Mouse (Mus musculus) embryonic facial prominence, embryonic 15.5 days (tissue): ENCODE results near the gene Srgap2. TPM values are rescaled to one million over a fixed set of nuclear protein-coding genes. Genes with fewer than 3 reads are reported as not detected.
A peak's percentile ranks its signal among the peaks of the same experiment; 100 is the strongest.

Experiments used
- ATAC-seq: fragments of 200-750 bp; cut with Nextera tagmentation; 2 replicates; pipeline ENCODE4 v1.8.0; 2017; ENCODE audit warnings: low read depth, moderate TSS enrichment; ENCODE audit not compliant: insufficient number of reproducible peaks, low FRiP score, low TSS enrichment
- H3K27ac ChIP-seq: fragments of 300-500 bp; sonication (generic); replicated peaks from 2 replicates; pipeline ENCODE4 v1.5.1; 2015; ENCODE audit warnings: mild to moderate bottlenecking, inconsistent platforms
- H3K27me3 ChIP-seq: fragments of 300-500 bp; sonication (generic); 2 replicates; pipeline ENCODE4 v1.6.1; 2015; ENCODE audit warnings: inconsistent platforms
- H3K36me3 ChIP-seq: fragments of 300-500 bp; sonication (generic); 2 replicates; pipeline ENCODE4 v1.6.1; 2015; ENCODE audit warnings: mild to moderate bottlenecking, inconsistent platforms
- H3K4me1 ChIP-seq: fragments of 300-500 bp; sonication (generic); 2 replicates; pipeline ENCODE4 v1.6.1; 2015; ENCODE audit warnings: inconsistent platforms
- H3K4me2 ChIP-seq: fragments of 300-500 bp; sonication (generic); replicated peaks from 2 replicates; pipeline ENCODE4 v1.6.1; 2015; ENCODE audit warnings: mild to moderate bottlenecking, inconsistent platforms
- H3K4me3 ChIP-seq: fragments of 300-500 bp; sonication (generic); replicated peaks from 2 replicates; pipeline ENCODE4 v1.5.1; 2015; ENCODE audit warnings: mild to moderate bottlenecking, inconsistent platforms
- H3K9ac ChIP-seq: fragments of 300-500 bp; sonication (generic); 2 replicates; pipeline ENCODE4 v1.6.1; 2015; ENCODE audit warnings: inconsistent platforms
- H3K9me3 ChIP-seq: fragments of 300-500 bp; sonication (generic); replicated peaks from 2 replicates; pipeline ENCODE4 v1.6.1; 2016; ENCODE audit warnings: inconsistent platforms
- WGBS: fragments of 180-500 bp; shearing (Covaris S2); methylation state at CpG from one replicate; pipeline ENCODE4 v1.1.7; 2015; 5-methylcytosine and 5-hydroxymethylcytosine counted together
- polyA plus RNA-seq: library from polyadenylated mRNA; unstranded; fragments of >200 nt; fragmentation: Nextera tagmentation; extraction: Ambion mirVana; gene quantifications from 2 replicates; pipeline ENCODE4 v1.2.1, GENCODE M21; 2015

Gene Srgap2
- polyA plus RNA-seq, 1 experiment from 2014 or later: 18.0 TPM

GRCm38 (mm10) chr1:131298171-131298570, 229.0 kb downstream of the Srgap2 start:
- Histone ChIP-seq H3K36me3 (peaks cover 58% of the 10 kb centered on the region), H3K4me2 (no peak overlapping the region), H3K27ac (no peak overlapping the region), H3K9me3 (no peaks in the 10 kb centered on the region), H3K9ac (no peak overlapping the region), H3K4me3 (no peak overlapping the region), H3K4me1 (no peaks in the 10 kb centered on the region), H3K27me3 (no peaks in the 10 kb centered on the region)
- no peak for ATAC-seq
- whole genome bisulfite sequencing: 92% methylated on average over 9 of the region's 9 CpGs

GRCm38 (mm10) chr1:131296726-131297125, 230.4 kb downstream of the Srgap2 start:
- Histone ChIP-seq H3K4me2 (no peak overlapping the region), H3K27ac (no peak overlapping the region), H3K9me3 (no peaks in the 10 kb centered on the region), H3K36me3 (peaks cover 70% of the 10 kb centered on the region), H3K4me3 (no peak overlapping the region), H3K27me3 (no peaks in the 10 kb centered on the region), H3K9ac (no peak overlapping the region), H3K4me1 (no peaks in the 10 kb centered on the region)
- ATAC-seq: no peak
- 90% methylated on average over 7 of the region's 7 CpGs for WGBS

GRCm38 (mm10) chr1:131295200-131295599, 232.0 kb downstream of the Srgap2 start:
- Histone ChIP-seq H3K9ac (no peak overlapping the region), H3K36me3 (peaks cover 61% of the 10 kb centered on the region), H3K4me3 (no peak overlapping the region), H3K4me1 (no peaks in the 10 kb centered on the region), H3K9me3 (no peaks in the 10 kb centered on the region), H3K27ac (no peak overlapping the region), H3K4me2 (no peak overlapping the region), H3K27me3 (no peaks in the 10 kb centered on the region)
- WGBS: 76% methylated on average over 8 of the region's 8 CpGs
- ATAC-seq: no peak

- H3K27ac ChIP-seq: 0 out of 2 replicates have a peak overlapping the region, but pooled peaks have one; percentile 2
- H3K4me1 ChIP-seq: no peaks in the 10 kb centered on the region
- 0 out of 2 replicates have a peak, but pooled peaks have one; percentile 21 for ATAC-seq
- 64% methylated on average over 2 of the region's 2 CpGs for WGBS
- H3K4me2 ChIP-seq: no peak overlapping the region
- no peaks in the 10 kb centered on the region for H3K27me3 ChIP-seq
- no peak overlapping the region for H3K9ac ChIP-seq
- no peaks in the 10 kb centered on the region for H3K9me3 ChIP-seq
- H3K36me3 ChIP-seq: peaks cover 54% of the 10 kb centered on the region
- H3K4me3 ChIP-seq: no peak overlapping the region
These were observed 233.3 kb downstream of the Srgap2 start for GRCm38 (mm10) chr1:131293922-131294250.

- Histone ChIP-seq H3K9me3 (no peaks in the 10 kb centered on the region), H3K27ac (0 out of 2 replicates have a peak overlapping the region, but pooled peaks have one; percentile 2), H3K27me3 (no peaks in the 10 kb centered on the region), H3K4me3 (no peak overlapping the region), H3K4me2 (no peak overlapping the region), H3K4me1 (no peaks in the 10 kb centered on the region), H3K36me3 (peaks cover 56% of the 10 kb centered on the region), H3K9ac (no peak overlapping the region)
- 80% methylated on average over 4 of the region's 4 CpGs for WGBS
- no peak for ATAC-seq
These were observed 233.8 kb downstream of the Srgap2 start for GRCm38 (mm10) chr1:131293221-131293921.

GRCm38 (mm10) chr1:131290648-131291047, 236.5 kb downstream of the Srgap2 start:
- H3K27ac ChIP-seq: no peak overlapping the region
- no peak overlapping the region for H3K4me2 ChIP-seq
- ATAC-seq: no peak
- WGBS: 25% methylated on average over 2 of the region's 2 CpGs
- no peak overlapping the region for H3K4me3 ChIP-seq
- H3K4me1 ChIP-seq: no peaks in the 10 kb centered on the region
- no peaks in the 10 kb centered on the region for H3K9me3 ChIP-seq
- H3K36me3 ChIP-seq: peaks cover 31% of the 10 kb centered on the region
- no peaks in the 10 kb centered on the region for H3K27me3 ChIP-seq
- no peak overlapping the region for H3K9ac ChIP-seq

- no peaks in the 10 kb centered on the region for H3K27me3 ChIP-seq
- no peak overlapping the region for H3K27ac ChIP-seq
- no peaks in the 10 kb centered on the region for H3K9me3 ChIP-seq
- ATAC-seq: no peak
- peaks cover 24% of the 10 kb centered on the region for H3K36me3 ChIP-seq
- H3K4me2 ChIP-seq: no peak overlapping the region
- no peaks in the 10 kb centered on the region for H3K4me1 ChIP-seq
- H3K4me3 ChIP-seq: no peak overlapping the region
- WGBS: 82% methylated on average over 6 of the region's 6 CpGs
- no peak overlapping the region for H3K9ac ChIP-seq
These were observed 238.2 kb downstream of the Srgap2 start for GRCm38 (mm10) chr1:131288938-131289337.

- Histone ChIP-seq H3K36me3 (peaks cover 16% of the 10 kb centered on the region), H3K27me3 (no peaks in the 10 kb centered on the region), H3K4me2 (no peak overlapping the region), H3K9me3 (no peaks in the 10 kb centered on the region), H3K4me1 (no peaks in the 10 kb centered on the region), H3K9ac (no peak overlapping the region), H3K4me3 (no peak overlapping the region), H3K27ac (no peak overlapping the region)
- ATAC-seq: no peak
- WGBS: 74% methylated on average over 2 of the region's 2 CpGs
These were observed 239.9 kb downstream of the Srgap2 start for GRCm38 (mm10) chr1:131287267-131287666.

- 74% methylated on average over 5 of the region's 5 CpGs for WGBS
- Histone ChIP-seq H3K9me3 (no peaks in the 10 kb centered on the region), H3K4me3 (no peak overlapping the region), H3K27me3 (no peaks in the 10 kb centered on the region), H3K36me3 (peaks cover 12% of the 10 kb centered on the region), H3K27ac (no peak overlapping the region), H3K4me2 (no peak overlapping the region), H3K9ac (no peak overlapping the region), H3K4me1 (no peaks in the 10 kb centered on the region)
- ATAC-seq: no peak
These were observed 240.3 kb downstream of the Srgap2 start for GRCm38 (mm10) chr1:131286803-131287202.

GRCm38 (mm10) chr1:131284616-131285015, 242.5 kb downstream of the Srgap2 start:
- no peak overlapping the region for H3K4me3 ChIP-seq
- ATAC-seq: no peak
- H3K4me2 ChIP-seq: no peak overlapping the region
- no peak overlapping the region for H3K9ac ChIP-seq
- 69% methylated on average over 4 of the region's 4 CpGs for WGBS
- H3K36me3 ChIP-seq: peaks cover 11% of the 10 kb centered on the region
- no peaks in the 10 kb centered on the region for H3K9me3 ChIP-seq
- peaks cover 8% of the 10 kb centered on the region for H3K4me1 ChIP-seq
- no peaks in the 10 kb centered on the region for H3K27me3 ChIP-seq
- H3K27ac ChIP-seq: no peak overlapping the region

GRCm38 (mm10) chr1:131284167-131284566, 243.0 kb downstream of the Srgap2 start:
- Histone ChIP-seq H3K9me3 (no peaks in the 10 kb centered on the region), H3K36me3 (peaks cover 8% of the 10 kb centered on the region), H3K4me1 (peaks cover 13% of the 10 kb centered on the region), H3K4me3 (no peak overlapping the region), H3K27me3 (no peaks in the 10 kb centered on the region), H3K27ac (no peak overlapping the region), H3K9ac (no peak overlapping the region), H3K4me2 (no peak overlapping the region)
- 85% methylated on average over 1 of the region's 1 CpGs for WGBS
- no peak for ATAC-seq

GRCm38 (mm10) chr1:131281731-131282130, 245.4 kb downstream of the Srgap2 start:
- H3K4me2 ChIP-seq: no peak overlapping the region
- peaks cover 23% of the 10 kb centered on the region for H3K4me1 ChIP-seq
- no peak overlapping the region for H3K4me3 ChIP-seq
- no peaks in the 10 kb centered on the region for H3K9me3 ChIP-seq
- H3K9ac ChIP-seq: no peak overlapping the region
- 41% methylated on average over 4 of the region's 4 CpGs for WGBS
- no peak overlapping the region for H3K27ac ChIP-seq
- no peaks in the 10 kb centered on the region for H3K36me3 ChIP-seq
- no peak for ATAC-seq
- no peaks in the 10 kb centered on the region for H3K27me3 ChIP-seq
